Mouse (Mus musculus): ENCODE results near the gene Ifitm3. TPM values are rescaled to one million over a fixed set of nuclear protein-coding genes. Genes with fewer than 3 reads are reported as not detected.

Gene Ifitm3
- total RNA-seq, 4 experiments from 2014 or later: 12.2 to 26.6 (median 17.7) TPM

DNA sequence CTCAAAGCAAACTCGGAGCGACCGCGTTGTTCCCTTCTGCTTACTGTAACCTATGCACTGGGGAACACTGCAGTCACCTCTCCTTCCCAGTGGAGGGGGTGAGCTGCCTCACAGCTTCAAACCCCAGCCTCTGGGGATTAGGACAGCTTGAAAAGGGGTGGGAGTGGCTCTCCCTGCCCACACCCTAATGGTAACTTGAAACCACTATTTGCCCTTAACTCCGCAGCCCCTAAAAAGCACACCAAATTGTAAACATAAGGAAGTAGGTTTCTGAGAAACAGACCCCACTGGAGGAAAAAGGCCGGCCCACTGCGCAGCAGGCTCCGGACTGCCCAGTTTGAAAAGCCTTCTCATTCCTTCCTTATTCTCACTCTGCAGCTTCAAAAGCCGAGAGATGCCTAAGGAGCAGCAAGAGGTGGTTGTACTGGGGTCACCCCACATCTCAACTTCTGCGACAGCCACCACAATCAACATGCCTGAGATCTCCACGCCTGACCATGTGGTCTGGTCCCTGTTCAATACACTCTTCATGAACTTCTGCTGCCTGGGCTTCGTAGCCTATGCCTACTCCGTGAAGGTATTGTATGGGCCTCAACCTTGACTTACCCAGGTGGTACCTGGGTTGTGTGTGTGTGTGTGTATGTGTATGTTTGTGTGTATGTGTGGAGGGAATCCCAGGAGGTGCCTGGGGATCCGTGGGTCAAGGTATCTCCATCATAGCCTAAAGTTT is 42.5 kb downstream of the Ifitm3 start:
- DNase-seq (ENCODE audit: low spot score in 2 of 2): no peak

DNA sequence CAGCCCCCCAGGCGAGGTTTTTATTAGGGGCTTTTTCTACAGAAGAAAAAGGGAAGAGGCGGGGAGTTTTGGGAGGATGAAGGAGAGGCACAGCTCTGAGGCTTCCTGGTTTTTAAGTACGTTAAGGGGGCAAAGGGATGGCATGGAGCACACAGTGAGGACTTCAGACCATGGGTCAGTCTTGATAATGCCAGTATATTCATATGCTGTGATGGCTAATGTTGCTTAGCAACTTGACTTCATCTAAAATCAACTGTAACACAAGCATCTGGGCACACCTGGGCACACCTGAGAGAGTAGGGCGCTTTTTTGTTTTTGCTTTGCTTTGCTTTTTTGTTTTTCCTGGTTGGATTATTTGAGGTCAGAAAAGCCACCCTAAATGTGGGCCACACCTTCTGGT is 43.6 kb downstream of the Ifitm3 start, which contains the start of gene Ifitm1:
Ifitm1 (plus strand) TSS at position 301 of the 400 bp plus-strand sequence.
- DNase-seq (ENCODE audit: low spot score in 2 of 2): no peak

DNA sequence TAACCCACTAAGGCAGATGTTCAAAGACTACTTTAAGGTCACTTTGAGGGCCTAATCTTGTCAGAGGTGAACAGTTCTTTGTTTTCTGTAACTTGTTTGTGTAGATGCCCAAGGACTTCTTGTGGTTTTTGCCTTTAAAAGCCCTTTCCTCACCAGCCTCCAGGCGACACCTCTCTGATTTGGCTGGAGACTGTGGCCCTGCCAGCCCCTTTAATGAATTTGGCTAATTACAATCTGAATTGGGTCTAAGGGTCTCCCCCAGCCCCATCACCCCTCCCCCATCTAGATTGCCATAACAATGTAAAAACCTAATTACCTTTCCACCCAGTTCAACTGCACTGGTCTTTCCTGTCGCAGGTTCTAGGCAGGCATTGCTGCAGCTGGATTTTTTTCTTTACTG is 47.8 kb downstream of the Ifitm3 start:
- no peak for DNase-seq (ENCODE audit: low spot score in 2 of 2)

DNA sequence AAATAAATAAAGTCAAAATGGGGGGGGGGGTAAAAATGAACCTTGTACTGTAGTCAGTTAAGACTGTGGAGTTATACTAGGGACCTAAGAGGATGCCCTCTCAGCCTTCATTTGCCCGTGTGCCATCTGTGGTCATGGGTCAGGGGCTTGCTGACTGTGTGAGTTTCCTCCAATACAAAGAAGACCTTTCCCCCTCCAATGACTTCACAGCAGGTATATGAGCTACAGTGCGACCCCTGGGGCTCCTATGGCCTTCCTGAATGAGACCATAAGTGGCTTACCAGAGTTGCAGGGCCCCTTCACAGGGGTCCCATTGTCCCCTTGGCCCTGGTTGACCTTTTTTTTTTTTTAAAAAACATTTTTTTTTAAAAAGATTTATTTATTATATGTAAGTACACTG is 49.2 kb downstream of the Ifitm3 start:
- DNase-seq (ENCODE audit: low spot score in 2 of 2): no peak

DNA sequence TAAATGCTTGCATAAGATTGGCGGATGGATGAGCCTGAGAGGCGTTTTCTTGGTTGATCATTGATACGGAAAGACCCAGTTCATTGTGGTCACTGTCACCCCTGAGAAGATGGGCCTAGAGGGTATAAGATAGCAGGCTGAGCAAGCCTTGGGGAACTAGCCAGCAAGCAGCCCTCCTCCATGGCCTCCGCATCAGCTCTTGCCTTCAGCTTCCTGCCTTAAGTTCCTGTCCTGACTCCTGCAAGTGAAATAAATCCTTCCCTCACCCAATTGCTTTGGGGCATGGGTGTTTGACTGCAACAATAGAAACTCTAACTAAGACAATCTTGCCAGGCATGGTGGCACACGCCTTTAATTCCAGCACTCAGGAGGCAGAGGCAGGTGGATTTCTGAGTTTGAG is 50.5 kb downstream of the Ifitm3 start:
- no peak for DNase-seq (ENCODE audit: low spot score in 2 of 2)

Other genes starting within 250 kb of the Ifitm3 start
- under 1 TPM in 1 of 4 experiments, not detected in 3; 0.36 TPM for gene Cyp2e1, start 247.0 kb downstream of the Ifitm3 start, total RNA-seq (2022)
- gene Syce1, start 222.9 kb downstream of the Ifitm3 start, total RNA-seq (2022): under 1 TPM in 3 of 4 experiments, not detected in 1; 0.40 to 0.91 (median 0.46) TPM
- gene Zfp941, start 188.6 kb downstream of the Ifitm3 start, total RNA-seq (2022): 10 to 100 TPM; 29.5 to 33.1 (median 29.7) TPM
- gene Urah, start 175.8 kb downstream of the Ifitm3 start, total RNA-seq (2022): 10 to 100 TPM in 1 of 4 experiments, 1 to 10 TPM in 3; 6.2 to 13.1 (median 8.4) TPM
- gene Scgb1c1, start 165.2 kb downstream of the Ifitm3 start, total RNA-seq (2022): not detected
- under 1 TPM in 1 of 4 experiments, not detected in 3; 0.36 TPM for gene Odf3, start 163.0 kb downstream of the Ifitm3 start, total RNA-seq (2022)
- 1 to 10 TPM; 1.0 to 2.9 (median 2.5) TPM for gene Gm45785, start 154.4 kb downstream of the Ifitm3 start, total RNA-seq (2022)
- 10 to 100 TPM; 60.1 to 70.0 (median 64.9) TPM for gene Ric8a, start 153.8 kb downstream of the Ifitm3 start, total RNA-seq (2022)
- 10 to 100 TPM; 20.7 to 26.7 (median 23.2) TPM for gene Bet1l, start 153.2 kb downstream of the Ifitm3 start, total RNA-seq (2022)
- gene Psmd13, start 128.8 kb downstream of the Ifitm3 start, total RNA-seq (2022): 100 to 1,000 TPM; 105 to 117 (median 109) TPM
- 10 to 100 TPM; 62.4 to 79.7 (median 73.7) TPM for gene Sirt3, start 128.5 kb downstream of the Ifitm3 start, total RNA-seq (2022)
- 1 to 10 TPM; 1.7 to 3.9 (median 2.9) TPM for gene Cox8b, start 110.3 kb downstream of the Ifitm3 start, total RNA-seq (2022)
- gene Nlrp6, start 89.9 kb downstream of the Ifitm3 start, total RNA-seq (2022): 1 to 10 TPM in 1 of 4 experiments, under 1 TPM in 3; 0.54 to 1.1 (median 0.92) TPM
- 1 to 10 TPM; 3.9 to 4.7 (median 4.3) TPM for gene Pgghg, start 69.4 kb downstream of the Ifitm3 start, total RNA-seq (2022)
- gene Ifitm5, start 60.5 kb downstream of the Ifitm3 start, total RNA-seq (2022): under 1 TPM in 1 of 4 experiments, not detected in 3; 0.51 TPM
- gene Gm45717, start 54.8 kb downstream of the Ifitm3 start, total RNA-seq (2022): not detected
- 10 to 100 TPM; 13.5 to 19.6 (median 16.7) TPM for gene Ifitm2, start 54.8 kb downstream of the Ifitm3 start, total RNA-seq (2022)
- gene Ifitm1, start 43.5 kb downstream of the Ifitm3 start, total RNA-seq (2022): 1 to 10 TPM; 3.6 to 7.4 (median 5.0) TPM
- under 1 TPM in 2 of 4 experiments, not detected in 2; 0.87 to 0.88 TPM for gene Ifitm6, start 7.2 kb upstream of the Ifitm3 start, total RNA-seq (2022)
- gene Gm17387, start 18.4 kb upstream of the Ifitm3 start, total RNA-seq (2022): not detected
- 10 to 100 TPM; 64.5 to 81.0 (median 79.2) TPM for gene B4galnt4, start 50.3 kb upstream of the Ifitm3 start, total RNA-seq (2022)
- under 1 TPM in 1 of 4 experiments, not detected in 3; 0.57 TPM for gene Pkp3, start 67.4 kb upstream of the Ifitm3 start, total RNA-seq (2022)
- 1 to 10 TPM; 2.3 to 2.6 (median 2.5) TPM for gene Sigirr, start 89.8 kb upstream of the Ifitm3 start, total RNA-seq (2022)
- gene Ano9, start 107.0 kb upstream of the Ifitm3 start, total RNA-seq (2022): not detected
- gene Ptdss2, start 111.6 kb upstream of the Ifitm3 start, total RNA-seq (2022): 10 to 100 TPM; 48.4 to 57.7 (median 52.3) TPM
- gene Rnh1, start 162.1 kb upstream of the Ifitm3 start, total RNA-seq (2022): 10 to 100 TPM; 41.0 to 52.8 (median 44.8) TPM
- 100 to 1,000 TPM; 226 to 267 (median 258) TPM for gene Hras, start 183.2 kb upstream of the Ifitm3 start, total RNA-seq (2022)
- gene Lrrc56, start 183.4 kb upstream of the Ifitm3 start, total RNA-seq (2022): 1 to 10 TPM; 3.5 to 5.7 (median 5.3) TPM
- gene Lmntd2, start 203.3 kb upstream of the Ifitm3 start, total RNA-seq (2022): under 1 TPM in 2 of 4 experiments, not detected in 2; 0.17 to 0.25 TPM
- 1 to 10 TPM in 3 of 4 experiments, under 1 TPM in 1; 0.89 to 2.7 (median 2.4) TPM for gene Rassf7, start 205.1 kb upstream of the Ifitm3 start, total RNA-seq (2022)
- gene Phrf1, start 218.0 kb upstream of the Ifitm3 start, total RNA-seq (2022): 10 to 100 TPM; 65.7 to 76.5 (median 68.5) TPM